Mouse (Mus musculus) C2C12 (cell line): ENCODE measurements around the gene Phactr1.

Source experiments
- CTCF ChIP-seq: IDR thresholded peaks from one replicate; pipeline ENCODE4 v1.5.1; 2011; ENCODE audit not compliant: control insufficient read depth, insufficient read depth, insufficient read length
- MAX ChIP-seq: IDR thresholded peaks from one replicate; pipeline ENCODE4 v1.6.1; 2011; ENCODE audit warnings: mild to moderate bottlenecking, control low read depth
- USF1 ChIP-seq: IDR thresholded peaks from one replicate; pipeline ENCODE4 v1.6.1; 2011; ENCODE audit warnings: low read depth, mild to moderate bottlenecking, control low read depth, moderate library complexity

- TF ChIP-seq CTCF = no peak
- TF ChIP-seq USF1 = no peak
- TF ChIP-seq MAX = no peak
Measured at GRCm38 (mm10) chr13:42982646-42983045, 302.2 kb downstream of the Phactr1 start.
